Mouse (Mus musculus) lung, postnatal 0 days (tissue): ENCODE measurements around the gene 4933411K16Rik. TPM values are rescaled to one million over a fixed set of nuclear protein-coding genes. Genes with fewer than 3 reads are reported as not detected.

Experiments used
- ATAC-seq: fragments of 200-750 bp; cut with Nextera tagmentation; 2 replicates; pipeline ENCODE4 v1.8.0; 2017; ENCODE audit warnings: moderate library complexity
- DNase-seq: peaks from one replicate; pipeline ENCODE4 v3.0.0-alpha.2; 2016; ENCODE audit warnings: low spot score
- H3K27ac ChIP-seq: fragments of 300-500 bp; sonication (generic); 2 replicates; pipeline ENCODE4 v1.5.1; 2014; ENCODE audit warnings: antibody characterized with exemption, mild to moderate bottlenecking, low read length, mixed read lengths
- H3K27me3 ChIP-seq: fragments of 300-500 bp; sonication (generic); replicated peaks from 2 replicates; pipeline ENCODE4 v1.6.1; 2014; ENCODE audit warnings: low read length, mixed read lengths; ENCODE audit not compliant: insufficient read depth
- H3K36me3 ChIP-seq: fragments of 300-500 bp; sonication (generic); 2 replicates; pipeline ENCODE4 v1.6.1; 2014; ENCODE audit warnings: low read length, mixed read lengths; ENCODE audit not compliant: insufficient read depth
- H3K4me1 ChIP-seq: fragments of 300-500 bp; sonication (generic); 2 replicates; pipeline ENCODE4 v1.6.1; 2014; ENCODE audit warnings: antibody characterized with exemption, low read depth, low read length, mixed read lengths; ENCODE audit not compliant: insufficient read depth
- H3K4me2 ChIP-seq: fragments of 300-500 bp; sonication (generic); replicated peaks from 2 replicates; pipeline ENCODE4 v1.6.1; 2014; ENCODE audit warnings: low read depth, mild to moderate bottlenecking, low read length, moderate library complexity, mixed read lengths
- H3K4me3 ChIP-seq: fragments of 300-500 bp; sonication (generic); 2 replicates; pipeline ENCODE4 v1.5.1; 2014; ENCODE audit warnings: low read depth, low read length
- H3K9ac ChIP-seq: fragments of 300-500 bp; sonication (generic); replicated peaks from 2 replicates; pipeline ENCODE4 v1.6.1; 2014; ENCODE audit warnings: low read depth, mild to moderate bottlenecking
- H3K9me3 ChIP-seq: fragments of 300-500 bp; sonication (generic); 2 replicates; pipeline ENCODE4 v1.6.1; 2016; ENCODE audit warnings: low read length, mixed read lengths
- CTCF ChIP-seq: IDR thresholded peaks from 2 replicates; pipeline ENCODE4 v1.5.1; 2016; ENCODE audit warnings: antibody characterized with exemption, mild to moderate bottlenecking
- EP300 ChIP-seq: IDR thresholded peaks from 2 replicates; pipeline ENCODE4 v1.6.1; 2016; ENCODE audit warnings: antibody characterized with exemption, mild to moderate bottlenecking, control low read depth
- WGBS: fragments of 180-500 bp; shearing (Covaris S2); extraction: QIAGEN DNeasy Blood & Tissue Kit; methylation state at CpG from one replicate; pipeline ENCODE4 v1.1.7; 2014; 5-methylcytosine and 5-hydroxymethylcytosine counted together
- polyA plus RNA-seq: library from polyadenylated mRNA; unstranded; fragments of >200 nt; fragmentation: Nextera tagmentation; extraction: Ambion mirVana; gene quantifications from 2 replicates; pipeline ENCODE4 v1.2.1, GENCODE M21; 2015

Gene 4933411K16Rik
- polyA plus RNA-seq, 1 experiment from 2014 or later = 0.14 TPM

- H3K9me3 ChIP-seq = no peaks in the 10 kb centered on the region
- no peaks in the 10 kb centered on the region for H3K36me3 ChIP-seq
- no peak for TF ChIP-seq CTCF
- peak; percentile 73 for TF ChIP-seq EP300
- H3K4me3 ChIP-seq = no peak overlapping the region
- no peak overlapping the region for H3K9ac ChIP-seq
- 34% methylated on average over 8 of the region's 8 CpGs for WGBS
- peak overlapping the region; percentile 84 for H3K27ac ChIP-seq
- DNase-seq = peak; percentile 93
- no peak overlapping the region for H3K4me2 ChIP-seq
- H3K27me3 ChIP-seq = no peaks in the 10 kb centered on the region
- peaks cover 16% of the 10 kb centered on the region for H3K4me1 ChIP-seq
- peak; percentile 85 for ATAC-seq
These were observed 34.4 kb upstream of the 4933411K16Rik start for GRCm38 (mm10) chr19:42017399-42018247.

- no peaks in the 10 kb centered on the region for H3K36me3 ChIP-seq
- H3K9ac ChIP-seq = no peak overlapping the region
These were observed 33.0 kb upstream of the 4933411K16Rik start for GRCm38 (mm10) chr19:42019011-42019522.

GRCm38 (mm10) chr19:42021681-42022541 lies 30.1 kb upstream of the 4933411K16Rik start:
- Histone ChIP-seq H3K4me3 (no peak overlapping the region), H3K27ac (no peak overlapping the region), H3K4me1 (peaks cover 10% of the 10 kb centered on the region; the same call in 1 of the 2 replicates), H3K27me3 (no peaks in the 10 kb centered on the region), H3K4me2 (no peak overlapping the region), H3K9me3 (no peaks in the 10 kb centered on the region), H3K36me3 (no peaks in the 10 kb centered on the region), H3K9ac (no peak overlapping the region)
- ATAC-seq (no peak), DNase-seq (no peak)
- TF ChIP-seq EP300 (no peak), CTCF (no peak)
- 66% methylated on average over 10 of the region's 10 CpGs for WGBS

More at GRCm38 (mm10) chr19:42019011-42019522, 33.0 kb upstream of the 4933411K16Rik start:
- no peaks in the 10 kb centered on the region for H3K9me3 ChIP-seq
- DNase-seq = peak; percentile 41
- TF ChIP-seq CTCF (no peak), EP300 (no peak)
- peaks cover 16% of the 10 kb centered on the region for H3K4me1 ChIP-seq
- H3K27me3 ChIP-seq = no peaks in the 10 kb centered on the region
- peak; percentile 25 for ATAC-seq
- H3K27ac ChIP-seq = peak overlapping the region; percentile 84
- 33% methylated on average over 4 of the region's 4 CpGs for WGBS
- H3K4me2 ChIP-seq = no peak overlapping the region
- H3K4me3 ChIP-seq = no peak overlapping the region

- no peak for DNase-seq
- H3K9ac ChIP-seq = no peak overlapping the region
- no peaks in the 10 kb centered on the region for H3K9me3 ChIP-seq
- WGBS = 75% methylated on average over 2 of the region's 2 CpGs
- no peaks in the 10 kb centered on the region for H3K27me3 ChIP-seq
- no peaks in the 10 kb centered on the region for H3K36me3 ChIP-seq
- H3K27ac ChIP-seq = no peak overlapping the region
- H3K4me1 ChIP-seq = peaks cover 10% of the 10 kb centered on the region; the same call in 1 of the 2 replicates
- H3K4me2 ChIP-seq = no peak overlapping the region
- TF ChIP-seq CTCF (no peak), EP300 (no peak)
- H3K4me3 ChIP-seq = no peak overlapping the region
- no peak for ATAC-seq
These were observed 29.6 kb upstream of the 4933411K16Rik start for GRCm38 (mm10) chr19:42022542-42022848.

- DNase-seq (peak; percentile 91), ATAC-seq (peak; percentile 86)
- Histone ChIP-seq H3K4me1 (no peaks in the 10 kb centered on the region), H3K27ac (no peak overlapping the region), H3K9ac (no peak overlapping the region), H3K36me3 (no peaks in the 10 kb centered on the region), H3K4me2 (no peak overlapping the region), H3K4me3 (no peak overlapping the region), H3K9me3 (no peaks in the 10 kb centered on the region), H3K27me3 (no peaks in the 10 kb centered on the region)
- TF ChIP-seq EP300 (no peak), CTCF (peak; percentile 99)
- 3% methylated on average over 5 of the region's 5 CpGs for WGBS
These were observed 25.9 kb upstream of the 4933411K16Rik start for GRCm38 (mm10) chr19:42026158-42026557.

- no peaks in the 10 kb centered on the region for H3K4me1 ChIP-seq
- no peak for ATAC-seq
- H3K27ac ChIP-seq = no peak overlapping the region
- no peak for DNase-seq
- no peaks in the 10 kb centered on the region for H3K27me3 ChIP-seq
- no peak for TF ChIP-seq EP300
- no peak for TF ChIP-seq CTCF
- H3K4me2 ChIP-seq = no peak overlapping the region
- no peaks in the 10 kb centered on the region for H3K36me3 ChIP-seq
- WGBS = 83% methylated on average over 5 of the region's 5 CpGs
- H3K9ac ChIP-seq = no peak overlapping the region
- H3K9me3 ChIP-seq = no peaks in the 10 kb centered on the region
- no peak overlapping the region for H3K4me3 ChIP-seq
These were observed 20.9 kb upstream of the 4933411K16Rik start for GRCm38 (mm10) chr19:42031112-42031511.
